Mouse (Mus musculus): Measurements from ENCODE around the gene Leo1. TPM values are rescaled to one million over a fixed set of nuclear protein-coding genes. Genes with fewer than 3 reads are reported as not detected.

Gene Leo1
- polyA plus RNA-seq, 1 experiment from 2014 or later, result 39.7 TPM

DNA sequence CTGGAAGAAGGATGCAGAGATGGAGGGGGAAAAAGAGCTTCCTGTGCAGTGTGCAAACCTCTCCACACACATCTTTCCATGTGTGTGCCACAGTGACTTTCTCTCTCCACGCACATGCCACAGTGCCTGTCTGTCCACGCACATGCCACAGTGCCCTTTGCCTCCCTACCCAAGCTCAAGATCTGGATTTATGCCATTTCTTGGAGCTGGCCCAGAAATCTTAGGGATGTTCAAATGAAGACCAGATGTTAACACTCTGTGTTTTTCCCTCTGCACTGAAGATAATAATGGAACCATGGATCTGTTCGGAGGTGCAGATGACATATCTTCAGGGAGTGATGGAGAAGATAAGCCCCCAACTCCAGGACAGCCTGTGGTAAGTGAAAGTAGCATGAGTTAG lies 6.7 kb downstream of the Leo1 start:
- Histone ChIP-seq H3K4me2 (no peak overlapping the region), H3K27ac (ENCODE audit: low read depth) (no peak overlapping the region), H3K9me3 (ENCODE audit: low read depth, low read length) (no peaks in the 10 kb centered on the region), H3K4me3 (ENCODE audit: low read depth, low read length) (no peak overlapping the region), H3K27me3 (ENCODE audit: insufficient read depth, low read length) (no peaks in the 10 kb centered on the region), H3K36me3 (ENCODE audit: insufficient read depth) (peaks cover 69% of the 10 kb centered on the region), H3K4me1 (ENCODE audit: insufficient read depth) (no peaks in the 10 kb centered on the region), H3K9ac (no peak overlapping the region)
- 83% methylated on average over 3 of the region's 3 CpGs for WGBS
- ATAC-seq (ENCODE audit: insufficient read depth) (no peak), DNase-seq (no peak)
- no peak for TF ChIP-seq CTCF (IDR thresholded peaks at IDR 0.05; ENCODE audit: low read depth)

DNA sequence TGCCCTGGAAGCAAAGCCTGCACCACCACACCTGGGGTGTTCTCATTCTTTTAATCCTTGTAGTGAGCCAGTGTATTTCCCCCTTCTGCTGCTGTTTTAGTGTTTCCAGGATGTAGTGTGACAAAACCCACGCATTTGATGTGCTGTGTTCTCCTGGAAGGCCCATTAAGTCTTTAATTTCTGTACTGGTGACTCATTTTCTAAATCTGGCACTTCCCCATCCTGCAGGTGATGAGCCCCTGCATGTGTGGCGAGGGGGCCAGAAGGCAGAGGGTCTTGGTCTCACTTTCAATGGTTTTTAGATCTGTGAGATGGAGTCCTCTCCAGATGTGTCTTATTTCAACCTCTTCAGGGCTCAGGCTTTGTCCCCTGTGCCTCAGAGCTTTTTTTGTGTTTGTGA lies 12.7 kb downstream of the Leo1 start:
- Histone ChIP-seq H3K9ac (no peak overlapping the region), H3K27me3 (ENCODE audit: insufficient read depth, low read length) (no peaks in the 10 kb centered on the region), H3K4me1 (ENCODE audit: insufficient read depth) (no peaks in the 10 kb centered on the region), H3K4me3 (ENCODE audit: low read depth, low read length) (no peak overlapping the region), H3K4me2 (no peak overlapping the region), H3K36me3 (ENCODE audit: insufficient read depth) (peaks cover 91% of the 10 kb centered on the region), H3K27ac (ENCODE audit: low read depth) (no peak overlapping the region), H3K9me3 (ENCODE audit: low read depth, low read length) (no peaks in the 10 kb centered on the region)
- TF ChIP-seq CTCF (IDR thresholded peaks at IDR 0.05; ENCODE audit: low read depth), result no peak
- ATAC-seq (ENCODE audit: insufficient read depth) (no peak), DNase-seq (no peak)
- WGBS, result 83% methylated on average over 2 of the region's 2 CpGs

DNA sequence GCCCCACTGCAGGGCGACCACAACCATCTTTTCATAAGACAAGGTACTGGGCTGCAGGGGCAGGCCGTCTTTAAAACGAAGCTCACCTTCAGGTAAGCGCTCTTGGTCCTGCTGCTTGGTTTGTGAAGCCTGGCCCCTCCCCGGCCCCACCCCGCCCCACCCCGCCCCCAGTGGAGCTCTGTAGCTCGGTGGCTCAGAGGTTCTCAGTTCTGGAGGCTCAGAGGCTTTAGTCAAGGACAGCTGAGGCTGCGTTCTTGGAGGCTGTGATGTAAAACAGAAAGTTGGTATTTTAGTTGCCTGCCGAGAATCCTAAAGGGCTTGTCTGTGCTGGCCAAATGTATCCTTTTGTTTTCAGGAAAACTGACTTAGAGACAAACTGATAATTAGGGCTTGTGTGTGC lies 14.4 kb downstream of the Leo1 start:
- Histone ChIP-seq H3K9ac (no peak overlapping the region), H3K27ac (ENCODE audit: low read depth) (no peak overlapping the region), H3K4me1 (ENCODE audit: insufficient read depth) (no peaks in the 10 kb centered on the region), H3K4me2 (no peak overlapping the region), H3K9me3 (ENCODE audit: low read depth, low read length) (no peaks in the 10 kb centered on the region), H3K36me3 (ENCODE audit: insufficient read depth) (peaks cover 97% of the 10 kb centered on the region), H3K27me3 (ENCODE audit: insufficient read depth, low read length) (no peaks in the 10 kb centered on the region), H3K4me3 (ENCODE audit: low read depth, low read length) (no peak overlapping the region)
- 69% methylated on average over 10 of the region's 10 CpGs for WGBS
- DNase-seq, result no peak
- TF ChIP-seq CTCF (IDR thresholded peaks at IDR 0.05; ENCODE audit: low read depth), result no peak
- ATAC-seq (ENCODE audit: insufficient read depth), result no peak

- 80% methylated on average over 8 of the region's 8 CpGs for WGBS
- no peaks in the 10 kb centered on the region for H3K27me3 ChIP-seq (ENCODE audit: insufficient read depth, low read length)
- no peak overlapping the region for H3K4me3 ChIP-seq (ENCODE audit: low read depth, low read length)
- no peak for DNase-seq
- ATAC-seq (ENCODE audit: insufficient read depth), result no peak
- no peak overlapping the region for H3K4me2 ChIP-seq
- H3K4me1 ChIP-seq (ENCODE audit: insufficient read depth), result no peaks in the 10 kb centered on the region
- no peak overlapping the region for H3K27ac ChIP-seq (ENCODE audit: low read depth)
- H3K36me3 ChIP-seq (ENCODE audit: insufficient read depth), result peaks cover 92% of the 10 kb centered on the region
- H3K9ac ChIP-seq, result no peak overlapping the region
- no peak for TF ChIP-seq CTCF (IDR thresholded peaks at IDR 0.05; ENCODE audit: low read depth)
- no peaks in the 10 kb centered on the region for H3K9me3 ChIP-seq (ENCODE audit: low read depth, low read length)
These were observed 21.8 kb downstream of the Leo1 start for GRCm38 (mm10) chr9:75463050-75463660.

- Histone ChIP-seq H3K27ac (ENCODE audit: low read depth) (no peak overlapping the region), H3K4me2 (no peak overlapping the region), H3K4me3 (ENCODE audit: low read depth, low read length) (no peak overlapping the region), H3K27me3 (ENCODE audit: insufficient read depth, low read length) (no peaks in the 10 kb centered on the region), H3K9ac (no peak overlapping the region), H3K9me3 (ENCODE audit: low read depth, low read length) (no peaks in the 10 kb centered on the region), H3K4me1 (ENCODE audit: insufficient read depth) (no peaks in the 10 kb centered on the region), H3K36me3 (ENCODE audit: insufficient read depth) (peaks cover 75% of the 10 kb centered on the region)
- TF ChIP-seq CTCF (IDR thresholded peaks at IDR 0.05; ENCODE audit: low read depth), result no peak
- 88% methylated on average over 9 of the region's 9 CpGs for WGBS
- DNase-seq (no peak), ATAC-seq (ENCODE audit: insufficient read depth) (no peak)
These were observed 24.5 kb downstream of the Leo1 start for GRCm38 (mm10) chr9:75465856-75466255.

- no peak overlapping the region for H3K4me2 ChIP-seq
- H3K9ac ChIP-seq, result no peak overlapping the region
- WGBS, result 94% methylated on average over 4 of the region's 4 CpGs
- ATAC-seq (ENCODE audit: insufficient read depth) (no peak), DNase-seq (peak; percentile 25)
- peaks cover 74% of the 10 kb centered on the region for H3K36me3 ChIP-seq (ENCODE audit: insufficient read depth)
- H3K9me3 ChIP-seq (ENCODE audit: low read depth, low read length), result no peaks in the 10 kb centered on the region
- no peak overlapping the region for H3K4me3 ChIP-seq (ENCODE audit: low read depth, low read length)
- H3K4me1 ChIP-seq (ENCODE audit: insufficient read depth), result no peaks in the 10 kb centered on the region
- H3K27ac ChIP-seq (ENCODE audit: low read depth), result no peak overlapping the region
- TF ChIP-seq CTCF (IDR thresholded peaks at IDR 0.05; ENCODE audit: low read depth), result peak; percentile 13; the same call in 1 of the 2 replicates
- H3K27me3 ChIP-seq (ENCODE audit: insufficient read depth, low read length), result no peaks in the 10 kb centered on the region
These were observed 25.3 kb downstream of the Leo1 start for GRCm38 (mm10) chr9:75466641-75467040.

GRCm38 (mm10) chr9:75467581-75467980 lies 26.3 kb downstream of the Leo1 start:
- Histone ChIP-seq H3K4me3 (ENCODE audit: low read depth, low read length) (no peak overlapping the region), H3K27me3 (ENCODE audit: insufficient read depth, low read length) (no peaks in the 10 kb centered on the region), H3K9me3 (ENCODE audit: low read depth, low read length) (no peaks in the 10 kb centered on the region), H3K4me1 (ENCODE audit: insufficient read depth) (no peaks in the 10 kb centered on the region), H3K4me2 (no peak overlapping the region), H3K9ac (no peak overlapping the region), H3K27ac (ENCODE audit: low read depth) (no peak overlapping the region), H3K36me3 (ENCODE audit: insufficient read depth) (peaks cover 69% of the 10 kb centered on the region)
- no peak for TF ChIP-seq CTCF (IDR thresholded peaks at IDR 0.05; ENCODE audit: low read depth)
- ATAC-seq (ENCODE audit: insufficient read depth), result no peak
- DNase-seq, result no peak
- 93% methylated on average over 3 of the region's 3 CpGs for WGBS
